Mouse (Mus musculus) ES-E14 (cell line): Measurements from ENCODE around the gene Foxo1.

ENCODE experiments used
- CHD2 ChIP-seq: IDR thresholded peaks from 2 replicates; pipeline ENCODE4 v1.6.1; 2014; ENCODE audit warnings: mild to moderate bottlenecking, low read depth, low read length, inconsistent platforms
- HCFC1 ChIP-seq: IDR thresholded peaks from 2 replicates; pipeline ENCODE4 v1.6.1; 2012; ENCODE audit warnings: low read length, inconsistent platforms, borderline replicate concordance; ENCODE audit not compliant: insufficient read depth
- MAFK ChIP-seq: IDR thresholded peaks from 2 replicates; pipeline ENCODE4 v1.6.1; 2014; ENCODE audit warnings: mild to moderate bottlenecking, low read depth, low read length, inconsistent platforms; ENCODE audit not compliant: insufficient read depth
- ZC3H11A ChIP-seq: IDR thresholded peaks from 2 replicates; pipeline ENCODE4 v1.6.1; 2012; ENCODE audit warnings: low read depth, mild to moderate bottlenecking, inconsistent platforms, low read length, borderline replicate concordance
- ZNF384 ChIP-seq: IDR thresholded peaks from 2 replicates; pipeline ENCODE4 v1.6.1; 2012; ENCODE audit warnings: low read depth, low read length, inconsistent platforms

- TF ChIP-seq MAFK (no peak), HCFC1 (no peak), ZC3H11A (no peak), CHD2 (no peak), ZNF384 (no peak)
Observed at GRCm38 (mm10) chr3:52369204-52369603, 101.1 kb downstream of the Foxo1 start.
